Mouse (Mus musculus) erythroid progenitor cell, adult 5-6 weeks (primary cell): ENCODE measurements around the gene Gpbar1. TPM values are rescaled to one million over a fixed set of nuclear protein-coding genes. Genes with fewer than 3 reads are reported as not detected.

Source experiments
- ATAC-seq: replicated peaks from 2 replicates; pipeline ENCODE4 v1.8.0; 2016; ENCODE audit warnings: moderate number of reproducible peaks, mild to moderate bottlenecking, moderate TSS enrichment, inconsistent platforms; ENCODE audit not compliant: poor library complexity, low FRiP score, severe bottlenecking
- total RNA-seq, 2 experiments: library from RNA; stranded (forward) in 1 of 2; stranded (reverse) in 1 of 2; fragments of 150-400 nt in 1 of 2; fragments of 186-747, 209-891 nt in 1 of 2; gene quantifications; 2 replicates each; pipeline versions ENCODE4 v1.2.3 to v1.2.4; 2015 to 2017; ENCODE audit warnings: low replicate concordance in 2 of 2

The Gpbar1 gene
- total RNA-seq, 2 experiments from 2014 or later, result not detected

DNA sequence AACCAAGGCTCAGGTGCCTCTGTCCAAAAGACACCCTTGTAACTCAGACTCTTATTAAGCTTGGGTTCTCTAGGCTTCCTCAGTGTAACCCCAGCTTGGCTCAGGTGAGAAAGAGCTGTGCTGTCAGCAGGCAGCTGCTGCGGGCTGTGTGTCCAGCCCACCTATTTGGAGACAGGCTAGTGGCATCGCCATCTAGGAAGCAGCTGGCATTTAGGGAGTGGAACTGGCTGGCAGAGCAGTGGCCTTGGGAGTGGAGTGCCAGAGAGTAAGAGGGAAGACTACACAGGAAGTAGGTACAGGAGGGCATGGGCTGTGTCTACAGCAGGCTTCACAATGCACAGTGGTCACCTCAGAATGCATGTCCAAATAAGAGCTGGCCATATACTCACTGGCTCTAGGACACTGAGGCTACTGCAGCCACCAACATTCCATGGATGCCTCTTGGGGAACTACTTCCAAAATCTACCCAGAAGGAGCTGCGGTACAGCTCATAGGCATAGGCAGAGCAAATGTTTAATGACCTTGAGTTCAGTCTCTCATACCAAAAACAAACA is 15.8 kb downstream of the Gpbar1 start:
- ATAC-seq, result no peak

DNA sequence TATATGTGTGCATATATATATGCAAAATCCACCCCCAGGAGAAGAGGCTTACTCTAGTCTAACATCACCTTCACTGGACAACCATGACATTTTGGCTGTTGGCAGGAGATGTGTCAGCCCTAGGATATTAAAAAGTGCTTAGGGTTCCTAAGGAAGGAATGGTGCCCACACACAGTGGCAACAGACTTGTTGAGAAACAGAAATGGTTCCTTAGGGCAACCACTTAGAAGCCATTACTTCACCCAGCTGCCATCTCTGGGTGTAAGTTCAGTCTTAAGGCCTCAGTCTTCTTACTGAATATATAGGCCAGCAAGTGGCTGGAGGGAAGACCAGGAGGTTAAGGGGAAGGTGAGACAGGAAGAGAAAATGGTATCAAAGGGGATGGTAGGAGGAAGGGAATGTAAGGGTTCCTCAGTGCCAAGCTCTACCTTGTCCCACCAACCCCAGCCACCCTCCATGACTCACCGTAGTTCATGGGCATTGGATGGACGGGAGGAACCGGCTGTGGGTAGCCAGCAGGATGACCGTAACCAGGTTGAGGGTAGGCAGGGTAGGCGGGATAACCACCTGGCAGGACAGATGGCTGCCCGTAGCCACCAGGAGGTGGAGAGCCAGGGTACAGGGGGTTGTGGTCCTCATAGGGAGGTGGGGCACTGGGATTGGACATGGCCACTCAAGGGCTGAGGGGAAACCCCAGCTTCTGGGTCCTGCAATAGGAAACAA is 16.5 kb downstream of the Gpbar1 start:
- no peak for ATAC-seq

DNA sequence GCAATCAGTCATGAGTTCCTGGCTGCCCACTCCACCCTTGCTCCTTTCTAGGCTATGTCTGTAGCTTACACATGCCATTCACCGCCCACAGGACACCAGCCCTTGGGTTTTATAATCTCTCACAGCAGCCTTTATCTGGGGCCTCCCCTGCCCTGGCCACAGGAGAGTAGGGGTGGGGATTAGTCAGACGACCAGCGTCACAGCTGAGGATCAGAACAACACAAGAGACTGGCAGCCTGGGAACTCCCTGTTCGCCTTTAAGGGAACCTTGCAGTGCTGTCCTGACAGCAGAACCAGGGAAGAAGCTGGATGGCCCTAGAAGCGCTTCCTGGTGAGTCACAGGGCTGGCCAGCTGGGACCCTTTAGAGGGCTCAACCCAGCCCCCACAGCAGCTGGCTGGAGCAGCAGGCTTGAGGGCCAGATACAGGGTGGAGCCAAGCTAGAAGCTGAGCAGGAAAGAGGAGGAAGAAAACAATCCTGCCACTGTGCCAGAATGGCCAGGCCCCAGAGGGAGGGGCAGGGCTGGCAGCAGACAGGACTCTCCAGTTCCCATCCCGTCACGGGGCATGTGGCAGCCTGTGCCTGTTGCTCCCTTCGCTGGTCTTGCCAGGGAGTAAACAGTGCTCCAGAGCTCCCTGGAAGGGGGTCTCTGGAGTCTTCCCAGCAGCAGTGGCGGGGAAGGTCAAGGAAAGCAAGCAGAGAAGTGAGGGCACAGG is 17.3 kb downstream of the Gpbar1 start:
- peak; percentile 86 for ATAC-seq

DNA sequence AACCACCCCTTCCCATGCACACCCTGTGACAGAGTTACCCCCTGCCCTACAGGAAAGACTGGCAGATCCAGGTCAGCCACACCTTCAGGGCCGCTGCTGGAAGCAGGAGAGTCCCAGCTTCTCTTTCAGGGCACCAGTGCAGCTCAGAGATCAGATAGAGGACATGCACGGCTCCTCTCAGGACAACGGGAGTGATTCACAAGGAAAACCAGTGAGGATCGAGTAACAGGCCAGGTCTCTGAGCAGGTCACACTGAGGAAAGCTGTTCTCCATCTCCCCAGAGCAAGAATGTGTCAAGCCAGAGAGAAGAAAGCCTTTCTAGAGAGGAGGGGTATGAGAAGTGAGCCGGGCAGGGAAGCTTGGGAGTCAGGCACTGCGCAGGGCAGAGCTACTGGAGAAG is 18.1 kb downstream of the Gpbar1 start:
- ATAC-seq, result no peak

DNA sequence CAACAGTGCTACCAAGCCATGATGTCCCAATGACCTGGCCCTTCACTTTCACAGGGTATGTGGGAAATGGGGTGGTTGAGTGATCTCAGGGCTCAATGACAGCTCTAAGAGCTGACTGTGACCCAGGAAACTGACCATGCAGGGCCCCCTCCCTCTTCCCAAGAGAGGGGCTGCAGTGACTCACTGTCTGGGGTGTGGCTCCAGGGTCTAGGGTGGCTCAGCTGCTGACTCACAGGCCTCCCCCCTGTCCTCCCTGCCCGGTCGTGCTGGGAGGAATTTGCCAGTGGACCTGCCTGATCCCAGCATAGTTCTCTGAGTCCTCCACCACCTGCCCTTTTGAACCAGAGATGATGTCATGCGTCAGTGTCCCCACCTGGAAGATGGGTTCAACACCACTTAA is 18.9 kb downstream of the Gpbar1 start:
- no peak for ATAC-seq

DNA sequence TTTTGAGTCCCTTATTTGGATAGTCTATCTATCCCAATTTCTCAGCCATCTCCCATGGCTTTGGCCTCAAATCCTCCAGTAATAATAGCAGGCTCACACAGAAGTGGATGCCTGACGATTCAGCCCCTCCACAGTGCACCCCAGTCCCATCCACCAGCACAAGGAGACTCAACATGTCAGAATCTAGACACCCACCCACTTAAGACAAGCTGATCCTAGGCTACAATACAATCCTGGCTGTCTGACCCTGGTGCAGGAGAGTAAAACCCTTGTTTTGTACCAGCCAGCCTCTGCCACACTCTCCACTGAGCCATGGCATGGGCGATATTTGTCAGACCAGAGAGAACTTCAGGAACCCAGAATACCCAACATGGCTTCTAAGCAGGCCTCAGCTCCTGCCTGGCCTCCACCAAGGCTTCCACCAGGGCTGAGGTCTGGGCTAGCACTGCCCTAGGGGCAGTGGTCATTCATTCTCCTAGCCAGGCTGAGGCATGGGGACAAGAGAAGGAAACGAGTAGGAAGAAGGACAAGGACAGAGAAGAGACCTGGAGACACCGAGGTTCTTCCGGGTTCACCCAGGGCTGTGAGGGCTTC is 19.9 kb downstream of the Gpbar1 start:
- no peak for ATAC-seq

DNA sequence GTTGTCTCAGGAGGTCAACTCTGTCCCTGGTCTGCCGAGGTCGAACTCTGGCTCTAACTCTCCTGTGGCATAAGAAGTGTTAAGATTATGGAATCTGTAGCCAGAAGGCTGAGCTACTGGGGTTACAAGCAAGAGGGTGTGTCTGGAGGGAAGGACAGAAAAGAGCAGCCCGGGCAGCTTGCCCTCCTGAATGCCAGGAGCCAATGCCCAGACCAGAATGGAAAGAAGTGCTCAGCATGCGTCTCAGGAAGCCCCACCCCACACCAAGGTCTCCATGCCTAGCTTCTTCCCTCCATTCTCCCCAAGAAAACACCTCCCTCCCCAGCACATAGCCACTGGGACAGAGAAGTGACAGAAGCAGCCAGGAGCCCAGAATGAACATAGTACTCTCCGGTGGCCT is 20.6 kb downstream of the Gpbar1 start:
- ATAC-seq, result no peak

DNA sequence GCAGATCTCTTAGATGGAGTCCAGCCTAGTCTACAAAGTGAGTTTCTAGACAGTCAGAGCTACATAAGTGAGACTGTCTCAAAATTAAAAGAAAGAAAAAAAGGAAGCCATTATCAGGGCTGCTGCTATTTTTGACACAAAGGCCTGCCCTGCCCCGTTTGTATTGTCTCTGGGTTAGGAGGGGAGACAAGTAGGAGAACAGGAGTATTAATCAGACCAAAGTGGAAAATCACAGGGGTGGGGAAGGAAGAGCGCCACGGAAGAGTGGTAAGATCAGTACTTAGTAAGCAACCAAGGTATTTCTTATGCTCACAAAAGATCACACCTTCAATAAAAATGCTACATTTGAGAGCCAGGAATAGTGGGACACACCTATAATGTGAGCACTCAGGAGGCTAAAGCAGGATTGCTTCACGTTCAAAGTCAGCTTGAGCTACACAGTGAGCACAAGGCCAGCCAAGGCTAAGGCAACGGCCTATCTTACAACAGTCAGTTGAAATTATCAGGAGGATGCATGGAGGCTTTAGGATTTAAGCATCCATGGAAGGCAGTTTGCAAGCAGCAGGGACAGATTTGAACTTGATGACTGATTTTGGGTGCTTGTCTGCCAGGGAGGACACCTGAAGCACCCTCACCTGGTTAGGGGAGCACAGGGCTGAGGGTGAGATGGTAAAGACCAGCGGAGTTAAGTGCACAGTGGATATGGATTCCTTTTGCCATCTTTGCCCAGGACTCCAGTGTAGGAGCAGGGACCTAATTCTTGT is 22.2 kb downstream of the Gpbar1 start:
- no peak for ATAC-seq

DNA sequence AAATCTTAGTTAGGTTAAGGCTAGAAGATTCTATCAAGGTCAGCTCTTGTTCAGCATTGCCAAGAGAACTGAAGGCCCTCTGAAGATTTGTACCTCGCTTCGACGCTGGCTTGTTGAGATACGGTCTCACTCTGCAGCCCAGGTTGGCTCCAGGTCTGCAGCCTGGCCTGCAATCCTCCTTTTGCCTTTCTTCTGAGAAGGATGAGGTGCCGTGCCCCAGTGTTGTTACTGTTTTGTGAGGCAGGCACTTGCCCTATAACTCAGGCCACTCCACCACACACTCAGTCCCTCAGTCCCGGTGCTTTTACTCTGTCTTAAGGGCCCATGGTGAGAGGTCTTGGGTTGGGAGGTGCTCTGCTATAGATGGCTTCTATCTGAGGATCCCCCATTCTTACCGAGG is 23.9 kb downstream of the Gpbar1 start:
- ATAC-seq, result no peak

DNA sequence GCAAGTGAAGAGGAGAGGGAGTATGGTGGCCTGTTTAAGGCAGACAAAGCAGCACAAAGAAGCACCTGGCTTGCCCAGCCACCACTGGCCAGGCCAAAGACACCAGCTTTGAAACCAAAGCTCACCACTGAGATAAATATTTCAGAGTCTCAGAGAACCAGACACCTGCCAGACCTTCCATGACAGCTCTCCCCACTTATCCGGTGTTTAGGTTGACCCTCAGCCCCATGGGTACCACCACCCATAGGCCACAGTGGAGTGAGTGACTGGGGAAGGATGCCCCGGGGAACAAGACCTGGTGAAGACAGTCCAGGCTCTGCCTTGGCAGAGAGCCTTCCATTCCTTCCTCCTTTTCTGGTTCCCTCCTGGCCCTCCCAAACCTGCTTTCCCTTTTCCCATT is 24.5 kb downstream of the Gpbar1 start:
- no peak for ATAC-seq

DNA sequence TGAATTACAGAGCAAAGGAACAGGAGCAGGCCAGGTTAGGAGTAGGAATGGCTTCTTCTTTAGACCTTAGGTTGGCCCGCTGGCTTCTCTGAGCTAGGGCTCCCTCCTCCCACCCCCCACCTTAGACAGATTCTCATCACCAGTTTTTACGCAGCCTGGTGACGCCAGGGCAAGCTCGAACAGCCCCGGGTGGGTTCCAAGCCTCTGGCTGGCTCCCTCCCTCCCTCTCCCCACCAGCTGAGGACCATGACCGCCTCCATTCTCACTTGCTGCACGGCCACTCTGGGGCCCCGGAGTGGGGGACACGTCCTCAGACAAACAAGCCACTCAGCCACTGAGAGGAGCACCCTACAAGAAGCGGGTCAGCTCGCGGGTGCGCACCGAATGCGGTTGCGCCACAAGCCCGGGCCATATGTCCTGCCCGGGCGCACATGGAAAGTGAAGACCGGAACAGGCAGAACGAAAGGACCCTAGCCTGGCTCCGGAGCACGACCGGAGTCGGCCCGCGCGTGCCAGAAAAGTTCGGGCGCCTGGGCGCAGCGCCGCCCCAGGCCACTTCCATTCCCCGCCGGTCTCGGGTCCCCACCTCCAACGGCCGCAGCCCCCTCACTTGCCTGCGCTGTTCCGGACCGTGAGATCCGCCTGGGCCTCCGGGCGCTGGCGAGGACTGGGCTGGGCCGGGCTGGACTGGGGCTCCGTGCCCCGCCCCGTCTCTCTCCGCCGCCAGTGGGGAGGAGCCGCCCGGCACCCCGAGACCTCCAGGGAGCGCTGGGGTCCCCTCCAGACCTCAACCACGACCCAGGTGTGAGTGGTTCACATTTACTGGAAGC is 25.4 kb downstream of the Gpbar1 start:
- peak; percentile 89 for ATAC-seq

DNA sequence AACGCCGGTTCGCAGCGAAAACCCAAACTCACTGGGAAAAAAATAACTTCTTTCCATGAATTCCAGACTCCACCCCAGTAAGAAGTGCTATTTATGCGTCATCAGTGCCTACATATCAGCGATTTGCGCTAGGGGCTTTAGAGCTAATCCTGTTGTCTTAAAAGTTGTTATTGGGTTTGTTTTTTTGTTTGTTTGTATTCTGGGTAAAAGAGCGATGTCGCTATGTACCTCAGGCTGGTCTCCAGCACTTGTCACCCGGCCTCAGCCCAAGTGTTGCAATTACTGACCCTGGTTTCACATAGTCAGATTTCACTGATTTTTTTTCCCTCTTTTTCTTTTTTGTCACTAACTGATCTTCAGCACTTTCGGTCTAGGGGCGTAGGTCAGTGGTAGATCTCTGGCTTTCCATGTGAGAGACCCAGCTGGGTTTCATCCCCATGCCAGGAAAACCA is 26.0 kb downstream of the Gpbar1 start:
- no peak for ATAC-seq

DNA sequence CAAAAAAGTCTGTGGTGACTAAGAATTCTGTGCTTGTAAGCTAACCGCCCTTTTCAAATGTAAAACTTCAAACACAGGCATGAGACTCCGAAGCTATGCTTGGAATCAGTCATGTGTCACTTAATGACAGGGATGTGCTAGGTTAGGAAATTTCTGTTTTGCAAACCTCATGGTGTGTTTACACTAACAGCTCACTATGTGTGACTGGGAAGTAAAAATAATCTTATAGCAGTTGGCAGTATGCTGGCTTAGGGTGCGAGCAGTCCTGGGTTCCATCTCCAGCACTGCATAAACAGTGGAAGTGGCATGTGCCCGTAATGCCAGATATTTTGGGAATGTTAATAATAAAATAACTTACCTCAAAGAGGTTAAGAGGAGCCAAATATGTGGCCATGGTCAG is 26.6 kb downstream of the Gpbar1 start:
- ATAC-seq, result no peak

DNA sequence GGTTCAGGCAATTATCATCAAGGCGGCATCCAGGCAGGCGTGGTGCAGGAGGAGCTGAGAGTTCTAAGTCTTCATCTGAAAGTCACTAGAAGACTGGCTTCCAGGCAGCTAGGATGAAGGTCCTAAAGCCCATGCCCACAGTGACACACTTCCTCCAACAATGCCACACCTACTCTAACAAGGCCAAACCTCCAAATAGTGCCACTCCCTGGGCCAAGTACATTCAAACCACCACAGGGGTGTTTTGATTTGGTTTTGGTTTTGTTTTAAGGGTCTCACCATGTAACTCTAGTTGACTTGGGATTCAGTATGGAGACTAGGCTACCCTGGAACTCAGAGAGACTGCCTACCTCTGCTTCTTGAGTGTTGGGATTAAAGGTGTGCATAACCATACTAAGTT is 27.2 kb downstream of the Gpbar1 start, which contains the start of gene Tmbim1:
Gene Tmbim1 (minus strand): TSS at position 101 of the 400 bp plus-strand sequence.
- ATAC-seq, result no peak

DNA sequence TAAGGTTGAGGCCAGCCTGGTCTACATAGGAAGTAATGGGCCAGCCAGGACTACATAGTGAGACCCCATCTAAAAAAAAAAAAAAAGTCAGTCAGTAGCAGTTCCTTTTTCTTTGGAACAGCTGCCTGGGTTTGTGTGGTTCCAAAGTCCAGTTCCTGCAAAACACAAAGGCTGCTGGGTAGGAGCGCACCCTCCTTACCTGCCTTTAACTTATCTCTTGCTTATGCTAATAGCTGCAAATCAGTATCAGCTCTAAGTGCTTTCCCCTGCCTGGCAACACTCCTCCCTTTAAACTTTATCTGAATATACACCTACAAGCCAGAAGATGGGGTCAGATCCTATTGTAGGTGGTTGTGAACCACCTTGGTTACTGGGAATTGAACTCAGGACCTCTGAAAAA is 28.8 kb downstream of the Gpbar1 start:
- no peak for ATAC-seq

DNA sequence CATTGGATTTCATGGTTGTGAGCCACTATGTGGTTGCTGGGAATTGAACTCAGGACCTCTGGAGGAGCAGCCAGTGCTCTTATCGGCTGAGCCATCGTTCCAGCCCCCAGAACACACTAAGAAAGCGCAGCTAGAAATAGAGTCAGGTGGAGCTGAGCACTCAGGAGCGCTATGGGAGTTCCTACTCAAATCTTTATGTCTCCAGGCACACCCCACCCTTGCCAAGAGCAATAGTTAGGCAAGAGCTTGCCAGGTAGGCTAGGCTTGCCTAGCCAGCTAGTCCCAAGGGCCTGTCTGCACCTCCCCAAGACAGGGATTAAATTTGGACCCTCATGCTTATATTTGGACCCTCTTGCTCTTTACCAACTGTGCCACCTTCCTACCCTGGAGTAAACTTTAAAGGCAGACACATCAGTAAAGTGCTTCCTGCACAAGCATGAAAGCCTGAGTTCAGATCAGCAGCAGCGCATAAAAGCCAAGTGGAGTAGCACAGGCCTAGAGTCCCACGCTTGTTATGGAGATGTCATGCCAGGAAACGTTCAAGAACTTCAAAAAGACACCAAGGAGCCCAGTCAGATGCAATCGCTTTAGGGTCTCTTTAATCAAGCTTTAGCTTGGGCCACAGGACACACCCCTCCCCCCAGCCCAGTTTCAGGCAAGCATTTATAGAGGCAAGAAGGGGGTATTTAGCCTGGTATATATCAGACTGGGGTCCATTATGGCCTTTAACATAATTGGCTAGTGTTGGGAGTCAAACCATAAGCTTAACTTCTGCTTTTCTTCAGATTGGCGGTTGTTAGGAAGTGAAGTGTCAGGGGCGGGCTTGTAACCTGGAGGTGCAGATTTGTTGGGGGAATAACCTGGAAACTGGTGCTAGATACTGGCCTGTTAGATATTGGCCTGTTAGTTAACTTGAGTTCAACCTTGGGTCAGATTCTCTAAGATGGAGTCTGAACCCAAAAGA is 29.9 kb downstream of the Gpbar1 start:
- no peak for ATAC-seq

DNA sequence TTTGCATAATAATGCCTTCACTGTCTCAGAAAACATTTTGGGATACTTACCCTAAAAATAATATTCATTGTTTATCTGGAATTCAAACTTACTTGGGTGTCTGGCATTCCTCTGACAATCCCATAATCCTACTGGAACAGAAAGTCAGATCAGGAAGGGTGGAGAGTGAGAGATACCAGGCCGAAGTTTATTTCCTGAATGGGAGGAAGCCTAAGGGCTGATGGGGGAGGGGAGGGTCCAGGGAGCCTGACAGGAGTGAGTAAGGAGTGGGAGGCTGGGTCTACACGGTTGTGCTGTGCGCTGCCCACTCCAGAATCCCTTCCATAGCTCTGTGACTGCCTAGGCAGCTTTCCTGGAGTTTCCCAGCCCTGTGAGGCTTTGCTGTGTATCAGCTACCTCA is 31.4 kb downstream of the Gpbar1 start:
- ATAC-seq, result no peak

DNA sequence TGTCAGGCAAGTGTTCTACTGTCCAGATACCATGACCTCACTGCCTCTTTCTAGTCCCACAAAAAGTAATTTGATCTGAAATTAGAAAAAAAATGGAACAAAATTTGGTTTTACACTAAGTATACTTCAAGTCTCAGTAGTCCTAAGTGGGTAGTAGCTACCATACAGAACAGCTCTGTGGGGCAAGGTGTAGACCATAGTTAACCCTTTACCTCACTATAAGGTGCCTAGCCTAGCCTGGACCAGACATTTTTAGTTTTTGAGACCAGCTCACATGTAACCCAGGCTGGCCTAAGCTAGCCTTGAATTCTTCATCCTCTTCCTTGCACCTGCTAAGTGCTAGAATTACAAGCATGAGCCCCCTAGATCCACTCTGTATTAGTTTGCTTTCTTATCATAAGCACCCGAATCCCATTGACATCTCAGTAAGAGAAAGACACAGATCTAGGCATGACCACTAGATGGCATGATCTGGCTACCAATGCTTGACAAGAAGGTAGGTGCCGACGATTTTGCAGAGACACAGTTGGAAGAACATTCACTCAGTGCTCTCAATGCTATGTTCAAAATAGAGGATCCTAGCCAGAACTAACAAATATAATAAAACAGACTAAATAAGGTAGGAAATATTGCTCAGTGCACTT is 34.8 kb downstream of the Gpbar1 start:
- peak; percentile 67 for ATAC-seq
